Mouse (Mus musculus) megakaryocyte, embryonic 14.5 days (primary cell): Measurements from ENCODE around the gene Ppox.

Source experiments
- FLI1 ChIP-seq: IDR thresholded peaks from 2 replicates; pipeline ENCODE4 v1.6.1; 2012; ENCODE audit warnings: low read length, inconsistent platforms, mixed read lengths
- GATA1 ChIP-seq: IDR thresholded peaks from 3 replicates; pipeline ENCODE4 v1.6.1; 2012; ENCODE audit warnings: mixed read lengths, low read length, inconsistent platforms, borderline replicate concordance

GRCm38 (mm10) chr1:171239992-171240744 lies 40.8 kb downstream of the Ppox start:
- TF ChIP-seq GATA1, result no peak
- no peak for TF ChIP-seq FLI1
